Mouse (Mus musculus): ENCODE measurements around the gene Ranbp1.
"Not testable (repeated sequence)": the region's sequence is repeated elsewhere in the genome, so short reads cannot be mapped to it uniquely, and the experiment has no call there.

The Ranbp1 gene

DNA sequence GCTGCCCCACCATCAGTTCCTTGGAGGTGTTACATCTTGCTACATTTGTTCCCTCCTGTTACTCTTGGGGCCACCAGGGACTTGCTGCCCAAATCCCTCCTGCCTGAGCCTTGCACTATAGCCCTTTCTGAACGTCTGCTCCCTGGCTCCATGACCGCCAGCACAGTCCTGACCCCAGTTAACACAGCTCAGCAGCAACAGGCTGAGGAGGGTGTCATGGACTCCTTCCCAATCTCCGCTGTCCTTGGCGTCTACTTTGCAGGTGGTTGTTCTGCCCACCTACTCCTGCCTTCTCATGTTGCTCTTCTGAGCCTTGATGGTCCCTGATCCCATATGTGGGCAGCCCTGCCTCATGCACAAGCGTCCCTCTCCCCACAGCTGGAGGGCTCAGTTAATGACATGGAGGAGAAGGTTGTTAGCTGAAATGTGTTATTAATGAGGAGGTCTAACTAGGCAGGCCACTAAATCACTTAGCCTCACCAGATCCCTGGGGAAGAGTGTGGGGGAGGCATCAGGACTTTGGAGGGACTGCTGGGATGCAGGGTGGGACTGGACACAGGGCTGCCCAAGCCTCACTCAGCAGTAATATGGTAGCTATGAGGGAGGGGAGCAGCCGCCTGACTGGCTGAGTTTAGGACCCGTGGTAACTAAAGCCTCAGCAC lies 45.0 kb downstream of the Ranbp1 start:
- DNase-seq (ENCODE audit: low read depth, low spot score), result no peak

DNA sequence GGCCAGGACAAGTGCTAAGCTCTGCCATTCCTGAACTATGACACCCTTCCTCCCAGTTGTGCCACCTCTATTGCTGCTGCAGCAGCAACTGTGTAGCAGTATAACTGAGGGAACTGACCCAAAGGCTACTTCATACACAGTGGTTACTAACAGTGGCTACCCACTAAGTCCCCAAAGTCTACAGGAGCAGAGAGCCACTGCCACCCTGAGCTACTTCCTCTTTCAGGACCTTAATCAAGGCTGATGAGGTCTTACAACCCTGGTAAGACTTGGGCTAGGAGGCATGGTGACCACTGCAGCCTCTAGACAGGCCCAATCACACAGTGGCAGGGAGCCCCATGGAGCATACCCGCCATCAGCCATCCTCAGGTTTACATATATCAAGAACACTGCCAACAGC lies 46.5 kb downstream of the Ranbp1 start:
- no peak for DNase-seq (ENCODE audit: low read depth, low spot score)

DNA sequence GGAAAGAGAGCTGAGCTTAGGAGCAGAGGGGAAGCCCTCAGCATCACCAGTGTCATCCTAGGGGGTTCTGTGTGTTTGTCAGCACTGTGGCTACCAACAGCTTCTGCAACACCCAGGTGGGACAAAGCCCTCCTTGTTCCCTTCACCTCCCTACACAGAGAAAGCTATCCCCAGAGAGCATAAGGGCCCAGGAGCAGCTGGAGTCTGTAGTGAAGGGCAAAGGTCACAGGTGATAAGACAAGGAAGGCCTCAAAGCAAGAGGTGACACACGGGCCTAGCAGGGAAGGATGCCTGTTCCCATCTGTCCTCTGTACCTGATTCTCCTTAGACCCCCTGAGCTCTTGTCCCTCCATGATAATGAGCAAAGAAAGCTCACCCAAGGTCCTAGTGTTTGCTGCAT lies 46.9 kb downstream of the Ranbp1 start:
- DNase-seq (ENCODE audit: low read depth, low spot score), result no peak

DNA sequence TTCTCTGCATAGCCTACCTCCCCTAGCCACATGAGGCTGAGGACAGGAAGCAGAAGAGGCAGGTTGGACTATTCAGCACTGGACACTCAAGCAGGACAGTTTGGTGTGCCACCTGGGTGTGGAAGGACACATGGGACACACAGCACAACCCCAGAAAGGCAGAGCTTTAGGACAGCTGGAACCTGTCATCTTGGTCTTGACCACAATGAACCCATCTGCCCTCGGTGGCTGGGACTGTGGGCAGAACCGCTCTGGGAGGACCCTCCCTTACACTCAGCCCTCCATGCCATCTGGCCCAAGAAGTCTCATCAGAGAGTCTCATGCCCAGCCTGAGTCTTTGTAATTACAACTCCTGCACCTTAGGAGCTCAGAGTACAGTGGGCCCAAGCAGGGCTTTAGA lies 48.5 kb downstream of the Ranbp1 start:
- no peak for DNase-seq (ENCODE audit: low read depth, low spot score)

DNA sequence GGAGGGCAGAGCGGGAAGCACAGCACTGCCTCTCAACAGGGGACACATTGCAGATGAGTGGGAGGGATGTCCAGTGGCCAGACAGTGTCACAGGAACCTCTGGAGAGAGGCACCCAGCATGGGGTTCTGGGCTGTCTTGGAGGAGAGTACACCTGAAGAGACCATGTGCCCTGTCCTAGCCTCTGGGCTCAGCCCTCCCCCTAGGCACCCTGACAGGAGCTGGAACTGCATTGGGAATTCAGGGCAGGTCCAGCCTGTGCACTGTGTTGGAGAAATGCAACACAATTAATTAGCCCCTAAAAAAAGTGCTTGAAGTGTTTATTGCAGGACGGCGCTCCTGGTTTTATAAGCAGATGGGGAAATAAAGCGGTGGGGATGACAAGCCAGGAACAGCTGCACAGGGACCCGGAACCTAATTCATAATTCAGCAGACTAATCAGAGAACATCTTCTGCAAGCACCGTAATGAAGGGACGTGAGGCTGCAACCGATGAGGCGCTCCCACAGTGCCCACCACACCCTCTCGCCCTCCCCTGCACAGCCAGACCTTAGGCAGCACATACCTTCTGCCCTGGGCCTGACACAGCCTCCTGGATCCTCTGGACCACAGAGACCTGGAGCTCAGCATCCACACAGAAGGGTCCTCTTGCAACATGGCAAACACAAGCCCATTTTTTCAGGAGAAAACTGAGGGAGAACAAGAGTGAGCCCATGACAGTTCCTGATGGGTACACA lies 50.0 kb downstream of the Ranbp1 start:
- no peak for DNase-seq (ENCODE audit: low read depth, low spot score)

DNA sequence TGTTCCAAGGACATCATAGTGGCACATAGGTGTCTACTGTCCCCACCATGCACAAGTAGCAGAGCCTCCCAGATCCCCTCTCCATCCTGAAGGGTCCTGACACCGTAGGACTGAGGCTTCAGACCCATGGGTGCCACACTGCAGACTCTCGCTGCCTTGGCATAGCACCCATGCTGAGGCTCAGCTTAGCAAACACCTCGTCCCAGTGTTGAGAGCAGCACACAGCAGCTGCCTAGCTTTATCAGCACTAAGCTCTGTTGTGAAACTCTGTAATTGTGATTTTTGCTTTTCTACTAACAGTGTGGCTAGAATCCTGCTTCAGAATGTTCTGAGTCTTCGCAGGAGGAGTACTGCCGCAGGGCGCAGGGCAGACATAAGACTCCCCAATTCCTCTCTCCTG lies 50.7 kb downstream of the Ranbp1 start:
- no peak for DNase-seq (ENCODE audit: low read depth, low spot score)

DNA sequence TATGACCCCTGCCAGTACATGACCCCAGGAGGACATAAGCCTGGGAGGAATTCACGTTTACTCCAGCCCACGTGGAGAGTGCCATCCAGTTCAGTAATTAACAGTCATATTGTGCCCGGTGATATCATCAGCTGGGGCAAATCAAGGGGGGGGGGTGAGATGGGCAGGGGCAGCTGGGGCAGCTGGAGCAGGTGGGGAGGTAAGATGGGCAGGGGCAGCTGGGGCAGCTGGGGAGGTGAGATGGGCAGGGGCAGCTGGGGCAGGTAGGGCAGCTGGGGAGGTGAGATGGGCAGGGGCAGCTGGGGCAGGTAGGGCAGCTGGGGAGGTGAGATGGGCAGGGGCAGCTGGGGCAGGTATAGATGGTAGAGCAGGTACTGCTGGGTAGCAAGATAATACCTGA lies 53.0 kb downstream of the Ranbp1 start:
- not testable (repeated sequence) for DNase-seq (ENCODE audit: low read depth, low spot score)

DNA sequence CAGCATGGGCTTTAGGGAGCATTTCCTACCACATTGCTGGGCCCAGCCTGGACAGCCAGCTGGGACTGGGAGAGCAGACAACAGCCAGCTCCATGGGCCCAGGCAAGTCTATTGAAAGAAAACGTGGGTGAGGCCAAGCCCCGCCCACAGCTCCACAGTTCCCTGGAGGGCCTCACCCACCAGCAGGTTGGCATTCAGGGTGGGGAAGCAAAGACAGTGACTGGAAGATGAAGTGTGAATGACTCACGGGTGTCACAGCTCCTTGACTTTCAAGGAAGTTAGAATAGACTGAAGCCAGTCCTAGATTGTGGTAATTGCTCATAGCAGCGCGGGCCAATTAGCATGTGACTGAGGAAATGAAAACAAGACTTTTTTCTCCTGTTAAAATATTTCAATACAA lies 53.5 kb downstream of the Ranbp1 start:
- peak; percentile 68 for DNase-seq (ENCODE audit: low read depth, low spot score)

DNA sequence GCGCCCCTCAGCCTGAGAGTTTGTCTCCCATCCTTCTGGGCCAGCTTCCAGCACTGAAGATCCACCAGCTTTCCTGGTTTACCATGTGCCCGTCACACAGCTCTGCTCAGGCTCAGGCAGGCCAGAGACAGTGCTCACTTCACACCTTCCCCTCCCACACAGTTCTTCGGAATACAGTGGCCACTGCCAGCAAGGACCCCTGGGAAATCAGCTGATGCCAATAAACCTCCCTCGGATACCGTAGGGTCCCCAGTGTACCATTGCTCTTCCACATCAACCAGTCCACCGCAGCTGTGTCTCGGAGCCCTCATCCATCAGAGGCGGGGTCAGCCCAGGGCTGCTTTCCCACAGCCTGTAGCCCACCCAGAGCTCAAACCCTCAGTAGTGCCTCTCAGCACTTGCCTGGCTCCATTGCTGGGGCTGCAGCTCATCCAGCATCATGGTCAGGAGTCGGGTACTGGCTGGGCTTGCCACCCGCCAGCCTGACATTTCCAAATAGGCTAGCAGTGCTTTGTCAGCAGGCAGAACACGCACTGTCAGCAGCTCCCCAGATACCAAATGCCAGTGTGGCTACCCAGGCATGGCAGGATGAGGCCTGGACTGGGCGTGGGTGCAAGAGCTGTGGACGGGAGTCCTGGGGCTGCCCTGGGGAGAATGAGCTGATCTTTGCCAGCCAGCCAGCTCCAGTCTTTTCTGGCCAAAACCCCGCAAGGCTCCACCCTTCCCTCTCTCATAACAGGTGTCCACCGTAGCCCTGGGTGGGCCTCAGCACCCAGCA lies 54.1 kb downstream of the Ranbp1 start:
- peak; percentile 31 for DNase-seq (ENCODE audit: low read depth, low spot score)

DNA sequence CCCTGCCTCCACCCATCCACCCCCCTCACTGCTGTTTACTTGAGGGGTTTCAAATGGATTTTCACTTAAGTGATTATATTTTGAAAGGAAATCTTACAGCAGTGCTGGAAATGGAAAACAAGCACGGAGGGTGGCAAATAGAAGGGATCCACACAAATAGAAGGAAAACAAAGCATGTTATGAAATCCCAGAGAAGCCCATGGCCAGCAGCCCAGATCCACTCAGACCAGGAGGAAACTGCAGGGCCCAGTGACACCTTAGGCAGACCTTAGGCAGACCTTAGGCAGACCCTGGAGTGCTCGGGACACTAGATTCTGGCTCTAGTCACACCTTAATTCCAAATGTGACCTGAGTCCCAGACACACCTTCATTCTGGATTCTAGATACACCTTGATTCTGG lies 57.5 kb downstream of the Ranbp1 start:
- DNase-seq (ENCODE audit: low read depth, low spot score), result no peak

All from 3T3-L1 (cell line).